Mouse (Mus musculus) ES-E14 (cell line): ENCODE measurements around the gene Ak9.

Source experiments
- CHD2 ChIP-seq: IDR thresholded peaks from 2 replicates; pipeline ENCODE4 v1.6.1; 2014; ENCODE audit warnings: mild to moderate bottlenecking, low read depth, low read length, inconsistent platforms
- MAFK ChIP-seq: IDR thresholded peaks from 2 replicates; pipeline ENCODE4 v1.6.1; 2014; ENCODE audit warnings: mild to moderate bottlenecking, low read depth, low read length, inconsistent platforms; ENCODE audit not compliant: insufficient read depth
- ZC3H11A ChIP-seq: IDR thresholded peaks from 2 replicates; pipeline ENCODE4 v1.6.1; 2012; ENCODE audit warnings: low read depth, mild to moderate bottlenecking, inconsistent platforms, low read length, borderline replicate concordance
- ZNF384 ChIP-seq: IDR thresholded peaks from 2 replicates; pipeline ENCODE4 v1.6.1; 2012; ENCODE audit warnings: low read depth, low read length, inconsistent platforms

DNA sequence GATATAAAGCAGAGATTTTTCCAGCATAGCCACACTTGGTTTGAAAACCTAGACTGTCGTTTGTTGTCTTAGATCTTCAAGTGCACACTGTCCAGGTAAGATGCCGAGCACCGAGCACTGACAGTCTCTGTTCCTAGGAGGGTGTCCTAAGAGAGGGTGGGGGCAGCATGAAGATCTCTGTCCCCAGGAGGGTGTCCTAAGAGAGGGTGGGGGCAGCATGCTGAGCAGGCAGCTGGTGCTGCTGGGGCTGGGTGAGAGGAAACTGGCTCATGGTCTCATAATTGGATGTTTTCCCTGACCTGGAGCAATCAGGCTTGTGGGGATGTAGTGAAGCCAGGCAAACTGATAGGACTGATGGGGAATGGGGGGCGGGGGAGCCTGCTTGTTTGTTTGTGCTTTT is 156.2 kb downstream of the Ak9 start:
- TF ChIP-seq ZC3H11A (no peak), ZNF384 (no peak), MAFK (no peak), CHD2 (no peak)
